Mouse (Mus musculus): Measurements from ENCODE around the gene Hspb2.

GRCm38 (mm10) chr9:50738914-50739870 is 13.0 kb downstream of the Hspb2 start, which contains the start of gene Dixdc1:
- no peak for TF ChIP-seq POLR2A (IDR thresholded peaks at IDR 0.05; ENCODE audit: control insufficient read depth, extremely low read depth, insufficient read depth, low read length, poor library complexity)
- no peak for TF ChIP-seq CTCF (IDR thresholded peaks at IDR 0.05; ENCODE audit: borderline replicate concordance, control insufficient read depth, extremely low read depth, insufficient read depth, low read length, poor library complexity)
